Mouse (Mus musculus) heart, postnatal 14 days (tissue): ENCODE results near the gene Cisd2. TPM values are rescaled to one million over a fixed set of nuclear protein-coding genes. Genes with fewer than 3 reads are reported as not detected.

Experiments
- DNase-seq, 2 experiments: peaks; one replicate each; pipeline ENCODE4 v3.0.0; 2021 to 2022
- intact Hi-C: fragments of 180-260 bp; cut with DNase I; formaldehyde crosslinking; loops from one replicate; pipeline ENCODE4 v1.15.1; 2025
- long read RNA-seq, 2 experiments: library from polyadenylated mRNA; stranded (forward); transcript quantifications; one replicate each; pipeline ENCODE4 v2.0.0; 2021
- total RNA-seq, 2 experiments: library from RNA; stranded (reverse); gene quantifications; 2 replicates each; pipeline ENCODE4 v1.2.3; 2021

Cisd2 gene
- total RNA-seq, result 10 to 100 TPM; 43.0 to 45.7 TPM
- long read RNA-seq, experiment 1, transcript Cisd2-201 (3 exons, 3,361 nt), result major isoform, 73 of 80 reads
- long read RNA-seq, experiment 1, partial matches to known transcripts, result 2 of 80 reads
- long read RNA-seq, experiment 1, other reads (novel, unspliced or antisense), result 1 of 80 reads
- long read RNA-seq, experiment 2, transcript Cisd2-201 (3 exons, 3,361 nt), result major isoform, 50 of 59 reads
- long read RNA-seq, experiment 2, partial matches to known transcripts, result 0 of 59 reads
- long read RNA-seq, experiment 2, other reads (novel, unspliced or antisense), result 4 of 59 reads

DNA sequence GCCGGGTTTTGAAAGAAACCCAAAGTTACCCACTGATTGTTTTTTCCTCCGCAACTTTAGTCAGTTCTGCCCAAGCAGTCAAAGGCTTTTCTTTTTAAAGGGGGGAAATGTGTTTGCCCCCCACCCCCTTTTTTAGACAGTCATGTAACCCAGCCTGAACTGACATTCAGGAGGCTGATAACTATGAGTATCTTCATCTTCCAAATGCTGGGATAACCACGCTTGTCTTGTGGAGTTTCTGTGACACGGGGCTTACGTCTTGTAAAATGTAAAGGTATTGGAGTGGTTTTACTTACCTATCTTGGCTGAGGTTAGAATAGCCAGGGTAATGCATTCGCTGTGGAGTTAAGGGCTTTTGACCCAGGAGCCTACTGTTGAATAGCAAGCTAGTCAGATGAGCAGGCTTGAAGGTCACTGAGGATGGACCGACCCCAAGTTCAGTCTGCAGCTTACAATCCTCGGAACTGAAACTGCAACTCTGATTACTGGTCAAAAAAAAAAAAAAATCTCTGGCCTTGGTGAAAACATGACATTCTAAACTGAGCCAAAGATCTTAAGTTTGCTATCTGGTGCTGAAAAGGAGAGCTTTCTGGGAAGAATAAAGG, at the start of gene Cisd2:
Gene Cisd2, minus strand, starts transcription at position 318 of the 605 bp plus-strand sequence.
- intact Hi-C loops, result loop anchor here (2.0 kb wide), 1 partner anchor 15 kb away; the partner anchor contains the start of gene Ube2d3
- no peak for DNase-seq

DNA sequence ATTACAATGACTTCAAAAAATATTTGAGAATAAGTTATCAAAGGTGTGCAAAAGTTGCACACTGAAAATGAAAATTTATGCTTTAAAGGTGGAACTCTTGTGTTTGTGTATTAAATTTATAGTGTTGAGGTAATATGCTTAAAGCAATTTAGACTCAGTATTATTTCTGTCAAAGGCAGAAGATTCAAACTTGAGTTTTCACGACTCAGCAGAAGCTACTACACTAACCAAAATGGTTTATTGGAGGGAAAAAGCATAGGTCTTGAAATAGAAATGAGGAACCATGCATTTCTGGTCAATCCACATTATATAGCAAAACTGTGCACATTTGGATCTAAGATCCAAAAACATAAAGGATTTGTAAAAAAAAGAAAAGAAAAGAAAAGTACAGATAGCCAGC, 47.1 kb upstream of the Cisd2 start:
- no peak for DNase-seq
- intact Hi-C loops, result no loop called here

DNA sequence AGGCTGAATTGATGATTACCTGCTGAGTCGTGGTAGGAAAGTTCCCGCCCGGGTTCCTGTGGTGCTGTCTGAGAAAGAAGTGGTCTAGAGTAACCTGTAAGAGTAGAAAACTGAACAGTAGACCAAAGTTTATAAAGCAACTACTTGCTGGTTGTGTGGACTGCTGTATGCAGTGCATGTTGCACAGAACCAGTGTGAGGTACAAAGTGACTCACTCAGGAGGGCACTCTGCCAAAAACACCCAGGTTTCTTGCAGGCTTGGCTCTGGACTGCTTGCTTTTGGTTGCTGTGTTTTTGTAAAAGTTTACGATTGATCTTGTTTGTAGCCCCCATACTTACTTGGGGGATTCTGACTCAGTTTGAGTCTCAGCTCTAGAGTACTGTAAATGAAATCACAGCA, 46.2 kb upstream of the Cisd2 start:
- intact Hi-C loops, result loop anchor here (10.0 kb wide), 1 partner anchor 115 kb away; no protein-coding TSS in a partner anchor

DNA sequence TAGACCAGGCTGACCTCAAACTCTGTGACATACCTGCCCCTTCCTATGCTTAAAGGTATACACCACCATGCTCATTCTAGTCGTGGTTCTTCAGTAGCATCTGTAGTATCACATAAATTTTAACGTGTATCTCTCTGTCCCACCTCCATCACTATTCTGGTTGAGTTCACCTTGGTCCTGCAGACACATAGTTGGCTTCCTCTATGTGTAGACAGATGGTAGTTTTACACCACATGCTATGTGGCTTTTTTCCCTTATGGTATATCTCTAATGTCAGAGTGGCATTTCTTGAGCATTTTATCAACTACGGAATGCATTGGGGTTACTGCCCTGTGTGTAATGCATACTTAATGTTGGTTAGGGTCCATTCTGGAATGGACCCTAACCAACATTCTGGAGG, 45.4 kb upstream of the Cisd2 start:
- no peak for DNase-seq
- intact Hi-C loops, result loop anchor here (10.0 kb wide), 1 partner anchor 116 kb away; no protein-coding TSS in a partner anchor

More for the DNA sequence above, 46.2 kb upstream of the Cisd2 start:
- DNase-seq, result peak; percentile 64 to 77

DNA sequence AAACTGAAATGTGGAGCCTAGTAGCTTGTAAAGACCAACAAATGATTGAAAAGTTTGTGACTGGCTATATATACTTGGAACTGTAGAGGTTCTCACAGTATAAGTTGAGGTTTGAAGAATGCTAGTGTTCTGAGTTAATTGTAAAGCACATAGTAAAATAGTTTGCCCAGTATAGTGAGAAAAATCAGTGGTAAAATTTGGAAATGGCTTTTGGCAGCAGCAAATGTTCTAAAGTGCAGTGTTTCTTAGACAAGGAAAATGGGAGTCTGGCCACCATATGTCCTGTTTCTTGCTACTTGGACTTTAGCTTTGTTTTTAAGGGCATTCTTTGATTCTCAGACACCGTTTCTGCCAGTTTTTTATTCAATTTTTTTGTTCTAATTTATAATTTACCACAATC, 44.7 kb upstream of the Cisd2 start:
- intact Hi-C loops, result loop anchor here (10.0 kb wide), 1 partner anchor 116 kb away; no protein-coding TSS in a partner anchor

DNA sequence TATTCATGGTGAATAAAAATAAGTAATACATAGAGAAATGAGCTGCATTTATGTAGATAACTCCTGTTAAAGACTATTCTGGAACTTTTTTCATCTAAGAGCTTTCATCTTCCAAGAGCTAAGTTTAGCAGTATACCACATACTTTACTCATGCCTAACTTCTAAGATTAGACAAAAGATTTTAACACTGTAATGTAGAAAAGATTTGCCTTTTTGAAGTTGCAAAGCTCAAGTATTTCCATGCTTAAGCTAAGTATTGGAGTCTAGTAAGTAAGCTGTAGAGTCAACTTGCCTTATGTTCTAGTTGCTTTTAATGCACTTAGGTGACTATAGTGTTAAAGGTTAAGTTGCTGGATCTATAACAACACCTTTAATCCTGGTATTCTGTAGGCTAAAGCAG, 35.3 kb upstream of the Cisd2 start:
- DNase-seq, result no peak
- intact Hi-C loops, result no loop called here

More for the DNA sequence above, 44.7 kb upstream of the Cisd2 start:
- DNase-seq, result no peak

DNA sequence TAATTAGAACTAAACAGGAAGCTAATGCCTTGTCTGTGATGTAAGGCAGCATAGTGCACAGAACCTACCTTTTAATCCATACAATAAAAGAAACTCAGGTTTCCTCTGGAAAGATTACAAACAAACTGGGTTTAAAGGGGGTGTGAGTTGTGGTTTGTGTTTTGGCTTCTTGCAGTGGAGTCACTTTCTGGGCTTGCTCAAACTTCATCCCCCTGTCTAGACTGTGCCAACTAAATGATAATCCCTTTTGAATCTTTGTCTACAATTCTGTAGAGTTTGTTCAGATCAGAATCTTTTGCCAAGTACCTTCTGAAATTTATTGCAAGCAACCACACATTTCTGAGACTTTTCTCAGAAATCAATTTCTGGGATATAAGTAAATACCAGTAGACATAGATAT, 21.2 kb upstream of the Cisd2 start:
- no peak for DNase-seq
- intact Hi-C loops, result loop anchor here (10.0 kb wide), 1 partner anchor 60 kb away; no protein-coding TSS in a partner anchor

DNA sequence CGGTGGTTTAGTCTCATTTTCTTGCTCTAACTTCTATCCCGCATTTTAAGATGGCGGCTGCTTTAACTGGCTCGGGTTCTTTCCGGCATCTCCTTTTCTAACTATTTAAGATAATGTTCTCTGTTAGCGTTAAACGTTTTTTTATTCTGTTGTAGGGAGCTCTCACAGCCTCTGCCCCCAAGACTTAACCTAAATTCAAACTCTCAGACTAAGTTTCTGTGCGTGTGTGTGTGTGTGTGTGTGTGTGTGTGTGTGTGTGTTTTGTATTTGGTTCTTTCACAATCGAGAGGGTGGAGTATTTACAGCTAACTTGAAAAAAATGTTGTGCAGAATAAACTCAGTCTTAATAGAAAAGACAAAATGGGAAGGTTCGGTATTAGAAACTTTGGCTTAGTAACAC, 16.9 kb upstream of the Cisd2 start:
- no peak for DNase-seq
- intact Hi-C loops, result loop anchor here (2.0 to 10.0 kb wide), 2 partner anchors 14 to 64 kb away; no protein-coding TSS in a partner anchor

DNA sequence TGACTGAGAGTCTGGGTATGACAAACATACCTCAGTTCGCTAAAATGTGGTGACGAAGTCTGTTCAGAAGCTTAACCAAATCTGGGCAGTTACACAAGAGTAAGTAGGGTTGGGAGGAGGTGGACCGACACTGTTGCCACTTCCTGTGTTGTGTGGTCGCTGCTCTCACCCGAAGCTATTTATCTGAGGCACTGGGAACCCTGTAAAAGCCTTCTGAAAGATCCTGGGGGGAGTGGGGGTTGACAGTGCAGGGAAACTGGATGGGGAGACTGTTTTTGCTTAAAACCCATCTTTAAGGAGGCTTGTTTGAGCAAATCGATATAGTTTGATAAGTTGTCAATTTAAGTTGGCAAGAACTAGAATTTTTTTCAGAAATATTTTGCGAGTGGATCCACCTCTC, 16.5 kb upstream of the Cisd2 start:
- peak; percentile 15 to 22 for DNase-seq
- intact Hi-C loops, result loop anchor here (2.0 to 10.0 kb wide), 2 partner anchors 15 to 65 kb away; no protein-coding TSS in a partner anchor

DNA sequence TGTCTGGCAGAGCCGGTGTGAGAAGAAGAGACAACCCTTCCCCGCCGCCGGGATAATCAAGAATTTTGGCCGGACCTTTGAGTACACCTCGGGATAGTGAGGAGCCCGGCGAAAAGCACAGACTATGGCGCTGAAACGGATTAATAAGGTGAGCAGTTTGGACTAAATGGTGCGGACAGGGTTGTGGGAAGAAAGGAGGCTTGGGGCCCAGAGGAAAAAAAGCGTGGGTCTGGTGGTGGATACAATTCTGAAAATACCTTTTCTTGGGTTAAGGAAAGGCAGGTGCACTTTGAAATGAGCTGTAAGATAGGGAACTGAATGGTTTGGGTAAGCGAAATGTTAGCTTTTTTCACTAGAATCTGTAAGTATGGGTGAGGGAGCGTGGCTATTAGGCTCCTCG, 15.9 kb upstream of the Cisd2 start:
- DNase-seq, result no peak
- intact Hi-C loops, result loop anchor here (2.0 to 10.0 kb wide), 5 partner anchors 15 to 253 kb away; partner anchors contain the start of genes Cisd2 and Nfkb1

DNA sequence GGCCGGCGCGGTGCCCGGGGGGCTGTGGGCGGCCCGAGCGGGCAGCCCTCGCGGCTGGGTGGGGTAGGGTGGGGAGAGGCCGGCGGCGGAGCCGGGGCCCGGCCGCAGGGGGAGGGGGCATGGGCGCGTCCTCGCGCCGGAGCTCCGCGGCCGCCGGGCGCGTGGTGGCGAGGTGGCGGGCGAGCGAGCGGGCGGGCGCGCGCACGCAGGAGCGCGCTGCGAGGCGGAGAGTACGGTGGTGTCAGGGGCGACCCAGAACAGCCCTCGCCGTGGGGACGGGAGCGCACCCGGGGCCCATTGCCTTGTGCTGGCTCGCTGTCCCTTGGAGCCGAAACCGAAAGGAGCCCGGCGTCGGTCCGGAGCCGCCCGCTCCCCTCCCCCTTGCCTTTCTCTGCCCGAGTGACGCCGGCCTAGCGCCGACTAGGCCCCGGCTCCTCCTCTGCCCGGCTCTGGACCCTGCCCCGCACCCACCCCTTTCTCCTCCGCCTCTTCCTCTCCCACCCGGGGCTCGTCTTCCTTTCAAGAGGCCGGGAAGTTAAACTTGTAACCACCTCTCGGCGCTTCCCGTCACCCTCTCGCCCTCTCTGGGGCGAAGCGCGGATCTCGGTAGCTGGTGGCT, 15.3 kb upstream of the Cisd2 start:
- DNase-seq, result peak; percentile 86 to 89
- intact Hi-C loops, result loop anchor here (2.0 to 5.0 kb wide), 3 partner anchors 16 to 253 kb away; partner anchors contain the start of genes Cisd2 and Nfkb1

DNA sequence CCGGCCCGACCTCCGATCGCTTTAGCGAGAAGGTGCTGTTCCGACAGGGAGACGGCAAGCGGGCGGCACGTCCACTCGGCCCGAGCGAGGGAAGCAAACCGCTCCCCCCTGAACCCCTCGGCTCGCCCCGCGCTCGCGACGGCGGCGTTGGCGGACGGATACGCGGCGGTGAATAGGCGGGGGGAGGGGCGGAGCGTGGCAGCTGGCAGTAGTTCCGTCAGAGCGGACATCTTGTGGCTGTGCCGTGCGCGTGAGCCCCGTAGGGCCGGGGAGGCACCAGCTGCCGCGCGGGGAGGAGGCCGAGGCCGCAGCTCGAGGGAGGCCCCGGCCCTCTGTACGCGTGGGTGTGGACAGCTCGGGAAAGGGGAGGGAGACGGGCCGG, 14.8 kb upstream of the Cisd2 start:
- DNase-seq, result peak; percentile 94 to 97
- intact Hi-C loops, result loop anchor here (2.0 to 5.0 kb wide), 3 partner anchors 16 to 254 kb away; partner anchors contain the start of genes Cisd2 and Nfkb1

DNA sequence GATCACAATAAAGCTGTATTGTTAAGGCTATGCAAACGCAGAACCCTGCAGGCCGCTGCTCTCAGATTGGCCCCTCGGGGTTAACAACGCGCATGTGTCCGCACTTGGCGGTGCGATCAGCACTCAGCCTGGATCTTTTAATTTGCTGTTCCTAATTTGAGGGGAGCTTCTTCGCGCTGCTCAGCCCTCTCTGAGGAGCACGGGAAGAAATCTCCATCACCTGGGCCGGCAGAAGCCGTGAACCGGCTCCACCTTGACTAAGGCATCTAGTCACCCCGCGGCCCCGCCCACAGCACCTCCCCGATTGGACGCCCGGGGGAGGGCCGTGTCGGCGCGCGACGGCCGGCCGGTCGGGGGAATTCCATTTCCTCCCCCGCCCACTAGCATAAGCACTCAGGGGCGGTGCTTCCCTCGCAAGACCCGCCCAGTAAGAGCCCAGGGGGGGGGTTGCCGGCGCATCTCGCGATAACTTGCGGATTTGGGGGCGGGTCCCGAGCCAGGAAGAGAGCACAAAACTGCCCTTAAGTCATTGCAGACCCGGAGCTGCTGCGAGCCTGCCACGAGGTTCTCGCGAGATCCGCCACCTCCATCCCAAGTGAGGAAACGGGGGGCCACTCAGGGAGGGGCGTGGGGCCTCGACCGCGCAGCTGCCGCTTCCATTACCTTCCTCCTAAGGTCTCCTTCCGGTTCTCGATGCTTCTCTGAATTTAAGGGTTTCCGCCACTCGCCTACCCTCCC, 14.2 kb upstream of the Cisd2 start, which contains the start of gene Ube2d3:
Gene Ube2d3, plus strand, starts transcription at position 392 of the 738 bp plus-strand sequence.
- peak; percentile 98 to 99 for DNase-seq
- intact Hi-C loops, result loop anchor here (2.0 to 5.0 kb wide), 3 partner anchors 15 to 254 kb away; partner anchors contain the start of genes Cisd2 and Nfkb1

DNA sequence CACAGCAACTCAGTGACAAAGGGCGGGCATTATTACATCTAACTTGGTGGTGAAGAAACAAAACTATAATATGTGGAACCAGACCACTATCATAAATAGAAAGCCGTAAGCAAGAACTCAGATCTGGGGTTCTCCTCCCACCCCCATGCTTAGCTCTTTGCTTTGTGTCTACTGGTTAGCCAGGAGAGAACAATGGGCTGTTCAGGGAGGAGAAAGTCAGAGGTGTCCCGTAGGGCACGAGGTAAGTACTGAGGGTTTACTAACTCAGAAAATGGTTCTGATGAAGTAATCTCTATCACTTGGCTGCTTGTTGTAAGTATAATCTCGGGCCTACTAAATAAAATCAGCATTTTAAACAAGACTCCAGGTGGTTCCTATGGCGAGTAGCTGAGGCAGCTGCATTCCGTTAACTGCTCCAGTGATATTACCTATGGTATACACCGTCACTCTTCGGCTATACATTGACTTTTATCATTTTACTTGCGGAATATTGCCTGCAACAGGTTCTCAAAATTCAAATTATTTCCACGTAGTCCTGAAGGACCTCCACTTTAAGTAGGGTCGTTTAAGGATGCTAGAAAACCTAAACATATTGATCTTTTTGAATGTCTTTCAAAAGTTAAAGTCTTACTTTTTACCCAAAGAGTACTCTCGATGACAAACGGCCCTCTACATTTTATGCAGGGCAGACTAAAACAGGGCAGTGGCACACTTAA, 13.3 kb upstream of the Cisd2 start:
- intact Hi-C loops, result loop anchor here (5.0 kb wide), 2 partner anchors 35 to 255 kb away; partner anchors contain the start of gene Nfkb1

DNA sequence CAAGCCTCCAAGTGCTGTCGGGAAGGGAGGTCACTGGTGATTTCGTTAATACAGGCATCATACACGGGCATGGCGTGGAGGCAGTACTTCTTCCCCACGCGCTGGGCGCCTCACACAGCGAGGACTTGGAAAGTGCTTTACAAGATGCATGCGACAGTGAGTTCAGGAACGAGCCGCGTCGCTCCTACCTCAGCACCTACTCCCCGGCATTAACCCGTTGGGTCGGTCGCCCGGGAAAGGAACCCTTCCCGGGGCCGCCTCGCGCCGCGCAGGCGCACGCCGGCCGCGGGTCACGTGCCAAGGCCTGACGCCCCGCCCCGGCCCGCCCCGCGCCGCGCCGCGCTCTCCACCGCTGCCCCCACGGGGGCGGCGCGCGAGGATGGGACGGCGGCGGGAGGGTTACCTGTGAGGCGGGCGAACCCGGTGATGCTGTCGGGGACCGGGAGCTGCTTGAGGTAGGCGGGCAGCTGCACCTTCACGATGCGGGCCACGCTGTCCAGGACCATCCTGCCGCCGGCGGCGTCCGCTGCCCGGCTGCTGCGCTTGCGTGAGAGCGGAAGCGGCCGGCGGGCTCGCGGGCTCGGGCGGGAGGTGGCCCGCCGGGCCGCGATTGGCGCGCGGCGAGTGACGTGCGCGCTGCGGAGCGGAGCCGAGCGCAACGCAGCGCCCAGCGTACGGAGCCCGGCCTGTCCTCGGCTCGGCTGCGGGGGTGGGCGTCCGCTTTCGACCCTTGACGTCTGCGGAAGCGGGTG, 693 bp downstream of the Cisd2 start:
- peak; percentile 88 to 92 for DNase-seq
- intact Hi-C loops, result loop anchor here (2.0 kb wide), 1 partner anchor 16 kb away; the partner anchor contains the start of gene Ube2d3

More for the DNA sequence above, 13.3 kb upstream of the Cisd2 start:
- DNase-seq, result no peak

DNA sequence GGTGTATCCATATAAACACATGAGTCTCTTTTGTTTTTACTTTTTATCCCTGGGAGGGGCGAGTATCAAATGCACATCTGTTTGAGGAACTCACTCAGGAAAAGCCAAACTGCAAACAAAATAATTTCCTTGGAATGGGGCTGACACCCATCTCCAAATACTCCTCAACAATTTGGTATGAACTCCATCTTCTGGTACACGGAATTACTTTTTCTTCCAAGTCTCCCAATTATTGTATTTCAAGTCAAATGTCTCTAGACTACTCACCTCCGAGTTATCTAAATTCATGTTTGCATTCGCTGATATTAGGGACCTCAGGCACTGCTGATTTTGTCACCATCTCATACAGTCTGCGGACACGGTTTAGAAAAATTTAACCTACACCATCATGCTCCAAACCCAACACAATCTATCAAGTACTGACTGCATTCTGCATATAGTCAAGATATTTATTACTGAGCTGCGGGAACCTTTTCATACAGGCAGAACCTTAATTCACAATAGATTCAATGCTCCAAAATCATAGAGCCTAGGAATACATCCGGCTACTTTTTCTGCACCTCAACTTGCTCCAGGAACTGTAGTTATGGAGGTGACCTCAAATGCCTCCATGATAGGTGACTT, 1.4 kb downstream of the Cisd2 start:
- intact Hi-C loops, result loop anchor here (2.0 kb wide), 1 partner anchor 16 kb away; the partner anchor contains the start of gene Ube2d3

DNA sequence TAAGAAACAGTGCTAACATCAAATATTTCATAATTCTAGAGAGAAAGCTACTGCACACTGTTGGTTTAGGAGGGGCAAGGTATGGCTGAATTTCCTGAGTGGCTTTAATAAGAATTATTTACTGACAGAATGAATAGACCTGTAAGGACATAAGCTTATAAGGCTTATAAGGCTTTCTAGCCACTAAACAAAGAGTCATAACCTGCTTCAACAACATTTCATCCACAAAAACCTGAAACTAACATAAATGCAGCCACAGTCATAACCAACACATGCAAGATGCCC, 2.5 kb downstream of the Cisd2 start:
- DNase-seq, result no peak
- intact Hi-C loops, result no loop called here

More for the DNA sequence above, 1.4 kb downstream of the Cisd2 start:
- DNase-seq, result no peak
